Mouse (Mus musculus): ENCODE results near the gene Gypa. TPM values are rescaled to one million over a fixed set of nuclear protein-coding genes. Genes with fewer than 3 reads are reported as not detected.

The Gypa gene
- polyA plus RNA-seq (2012; rRNA removed) = 0.04 and 0.15 TPM in 2 replicates

DNA sequence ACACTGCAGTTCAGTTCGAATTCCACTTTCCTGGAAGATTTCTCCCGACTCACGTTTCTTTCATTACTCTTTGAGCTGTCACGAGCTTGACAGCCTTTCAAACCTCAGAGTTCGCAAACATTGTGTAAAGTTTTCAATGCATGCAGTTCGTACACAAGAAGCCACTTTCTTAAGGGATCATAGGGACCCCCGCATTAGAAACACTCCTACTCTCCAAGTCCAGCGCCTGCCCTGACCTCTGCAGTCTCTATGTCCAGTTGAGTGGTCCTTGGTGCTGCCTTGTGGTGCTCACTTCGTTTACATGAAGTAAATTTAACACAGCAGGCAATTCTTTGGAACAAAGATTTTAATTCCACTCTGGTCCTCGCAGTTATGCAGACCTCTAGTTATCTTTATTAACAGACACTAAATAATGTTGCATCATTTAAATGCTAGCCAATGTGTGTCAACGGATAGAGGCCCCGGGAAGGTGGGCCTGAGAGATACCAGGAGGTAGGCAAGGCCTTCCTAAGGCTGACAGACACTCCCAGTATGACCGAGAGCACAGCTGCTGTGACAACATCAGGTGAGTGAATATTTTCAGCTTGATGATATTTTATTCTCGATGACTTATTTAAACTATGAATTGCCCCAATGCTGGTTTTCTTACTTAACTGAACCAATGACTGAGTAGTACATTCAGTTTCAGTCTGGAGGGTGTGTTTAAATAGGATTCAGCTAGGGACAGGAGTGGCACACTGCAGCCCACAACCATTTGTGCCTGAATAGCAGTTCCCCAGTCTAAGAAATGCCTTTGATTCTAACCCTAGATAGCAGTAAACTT, at the start of gene Gypa:
Gene Gypa, plus strand, starts transcription at position 259 of the 823 bp plus-strand sequence.
- DNase-seq (ENCODE audit: extremely low spot score in 1 of 2, low spot score in 1 of 2) = no peak

DNA sequence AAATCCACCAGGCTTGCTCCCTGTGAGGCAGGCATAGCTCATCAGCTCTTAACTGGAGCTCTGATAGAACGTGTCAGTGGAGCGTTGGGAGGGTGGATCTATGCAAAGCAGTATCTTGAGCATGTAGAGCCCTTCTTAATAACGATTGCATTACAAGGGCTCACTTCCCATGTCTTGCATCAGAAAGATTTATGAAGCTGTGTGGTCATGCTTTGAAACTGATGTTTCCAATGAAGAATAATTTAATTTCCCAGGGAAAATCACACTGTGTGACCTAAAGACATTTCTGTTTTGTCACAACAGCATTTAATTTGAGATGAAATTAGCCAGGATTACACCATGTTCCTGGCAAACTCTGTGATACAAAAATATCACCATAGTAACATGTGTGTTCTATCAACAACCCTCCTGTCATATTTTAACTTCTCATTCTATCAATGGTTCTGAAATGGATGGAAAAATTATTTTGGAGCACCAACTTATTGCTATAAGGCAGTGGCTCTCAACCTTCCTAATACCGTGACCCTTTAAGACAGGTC, 49.0 kb upstream of the Gypa start:
- DNase-seq (ENCODE audit: extremely low spot score in 1 of 2, low spot score in 1 of 2) = no peak

DNA sequence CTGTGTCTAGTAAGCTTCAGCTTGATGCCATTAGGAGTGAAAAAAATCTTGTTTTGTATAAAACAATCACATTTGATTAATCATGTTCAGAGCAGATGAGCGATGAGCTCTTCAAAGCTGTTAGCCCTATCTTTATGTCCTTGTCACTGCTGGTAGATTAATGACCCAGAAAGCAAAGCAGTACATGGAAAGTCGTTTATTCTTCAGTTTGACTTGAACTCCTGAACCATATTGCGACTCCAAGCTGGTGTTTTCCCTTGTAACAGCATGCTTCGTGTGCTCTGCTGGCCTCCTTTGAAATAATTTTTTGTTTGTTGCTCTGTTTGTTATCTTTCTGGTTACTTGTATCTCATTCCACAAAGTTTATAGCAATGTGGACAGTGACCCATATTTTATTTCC, 46.4 kb upstream of the Gypa start:
- no peak for DNase-seq (ENCODE audit: extremely low spot score in 1 of 2, low spot score in 1 of 2)

DNA sequence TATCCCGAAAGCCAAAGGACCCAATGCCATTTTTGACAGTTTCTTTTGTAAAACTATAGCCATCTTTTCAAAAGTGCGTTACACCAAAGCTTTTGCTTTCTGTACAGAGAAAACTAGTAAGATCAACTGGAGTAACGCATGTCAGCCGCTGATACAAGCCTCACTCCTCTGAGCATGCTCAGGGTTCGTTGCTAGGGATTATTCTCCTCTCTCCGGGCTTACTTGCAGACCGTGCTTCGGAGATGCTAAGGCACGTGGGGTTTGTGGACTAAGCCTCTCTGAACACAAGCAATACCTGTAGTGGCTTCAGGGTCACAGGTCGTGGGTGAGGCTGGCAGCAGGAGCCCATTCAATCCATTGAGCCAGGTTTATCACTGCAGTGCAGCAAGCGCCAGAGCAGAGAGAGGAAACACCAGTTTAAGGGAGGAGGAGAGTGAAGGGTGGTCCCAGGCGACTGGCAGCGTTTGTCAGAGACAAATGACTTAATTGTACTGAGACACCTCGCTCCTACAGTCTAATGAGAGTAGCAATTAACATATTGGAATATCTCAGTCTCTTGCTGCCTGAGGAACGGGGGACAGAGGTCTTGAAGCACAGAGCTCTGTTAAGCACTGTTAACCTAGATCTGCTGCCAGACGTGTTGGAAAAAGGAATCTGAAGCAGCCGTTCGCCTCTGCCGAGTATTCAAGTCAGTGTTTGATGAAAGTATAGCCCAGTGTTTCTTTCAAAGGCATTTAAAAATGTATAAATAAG, 41.5 kb upstream of the Gypa start:
- no peak for DNase-seq (ENCODE audit: extremely low spot score in 1 of 2, low spot score in 1 of 2)

DNA sequence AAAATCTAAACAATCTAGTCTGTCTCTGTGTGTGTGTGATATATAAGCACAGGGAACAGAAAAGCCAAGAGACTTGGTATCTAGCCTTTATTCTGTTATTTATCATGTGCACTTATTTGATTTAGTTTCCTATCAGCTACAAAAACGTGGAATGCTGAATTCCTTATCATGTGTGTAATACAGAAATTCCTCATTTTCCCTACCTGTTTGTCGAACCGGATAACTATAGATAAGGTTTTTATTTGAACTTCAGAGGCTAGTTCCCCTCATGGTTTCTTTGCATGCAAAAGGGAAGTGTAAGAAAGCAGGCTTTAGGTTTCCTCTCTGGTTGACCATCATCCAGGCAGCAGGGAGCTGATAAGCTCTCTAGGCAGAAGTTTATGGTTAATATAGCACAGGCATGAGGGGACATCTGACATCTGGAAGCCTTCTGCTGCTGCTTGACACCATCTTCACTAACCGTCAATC, 30.1 kb upstream of the Gypa start:
- no peak for DNase-seq (ENCODE audit: extremely low spot score in 1 of 2, low spot score in 1 of 2)

GRCm38 (mm10) chr8:80474971-80475370, 18.6 kb upstream of the Gypa start:
- no peak for DNase-seq (ENCODE audit: extremely low spot score in 1 of 2, low spot score in 1 of 2)

DNA sequence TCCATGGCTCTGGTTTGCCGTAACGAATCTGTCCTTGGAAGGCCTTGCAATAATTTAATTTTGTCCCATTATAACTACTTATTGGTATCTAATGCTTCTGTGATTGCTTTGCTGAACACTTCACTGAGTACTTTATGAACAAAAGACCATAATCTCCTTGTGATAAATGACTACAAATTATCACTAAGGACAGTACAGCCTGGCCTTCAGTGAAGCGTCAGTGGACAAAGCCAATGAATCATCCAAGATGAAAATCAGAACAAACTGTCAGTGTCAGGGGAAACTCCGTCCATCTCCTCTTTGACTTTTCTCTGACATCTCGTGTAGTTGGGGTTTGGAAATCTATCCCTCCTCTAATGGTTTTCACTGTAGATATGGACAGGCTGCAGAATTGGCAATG, 15.4 kb upstream of the Gypa start:
- no peak for DNase-seq (ENCODE audit: extremely low spot score in 1 of 2, low spot score in 1 of 2)

DNA sequence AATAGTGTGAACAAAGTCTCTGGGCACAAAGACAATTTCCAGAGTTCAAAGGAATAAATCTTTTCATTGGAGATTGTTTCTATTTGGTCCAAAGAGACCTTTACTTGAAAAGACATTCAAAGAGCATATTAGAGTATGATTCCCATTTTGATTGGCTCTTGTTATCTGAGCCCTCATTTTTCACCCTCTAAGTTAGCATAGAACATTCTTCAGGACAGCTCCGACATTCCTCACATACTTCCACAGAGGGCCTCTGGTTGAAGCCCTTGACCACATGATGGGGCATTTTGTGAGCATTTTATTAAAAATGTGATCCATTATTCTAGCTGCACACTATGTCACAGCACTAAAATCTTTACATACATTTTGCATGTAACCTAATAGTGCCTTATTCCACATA, 14.5 kb upstream of the Gypa start:
- DNase-seq (ENCODE audit: extremely low spot score in 1 of 2, low spot score in 1 of 2) = no peak

DNA sequence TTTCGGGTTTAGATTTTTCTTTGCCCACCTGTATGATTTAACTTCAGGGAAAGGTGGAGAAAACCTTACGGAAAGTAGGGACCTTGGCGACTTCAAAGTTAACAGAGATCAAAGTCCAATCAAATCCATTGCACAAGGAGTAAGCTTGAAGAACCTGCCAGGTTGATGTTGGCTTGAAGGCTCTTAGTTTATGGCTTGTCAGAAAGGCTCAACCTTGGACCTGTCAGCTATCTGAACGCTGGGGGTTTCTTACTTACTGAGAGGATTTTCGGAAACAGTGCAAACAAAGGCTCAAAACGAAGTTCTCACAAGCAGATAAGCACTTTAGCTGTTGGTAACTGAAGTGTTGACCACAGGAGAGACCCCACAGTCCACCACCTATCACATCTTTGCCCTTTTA, 11.4 kb upstream of the Gypa start:
- no peak for DNase-seq (ENCODE audit: extremely low spot score in 1 of 2, low spot score in 1 of 2)

DNA sequence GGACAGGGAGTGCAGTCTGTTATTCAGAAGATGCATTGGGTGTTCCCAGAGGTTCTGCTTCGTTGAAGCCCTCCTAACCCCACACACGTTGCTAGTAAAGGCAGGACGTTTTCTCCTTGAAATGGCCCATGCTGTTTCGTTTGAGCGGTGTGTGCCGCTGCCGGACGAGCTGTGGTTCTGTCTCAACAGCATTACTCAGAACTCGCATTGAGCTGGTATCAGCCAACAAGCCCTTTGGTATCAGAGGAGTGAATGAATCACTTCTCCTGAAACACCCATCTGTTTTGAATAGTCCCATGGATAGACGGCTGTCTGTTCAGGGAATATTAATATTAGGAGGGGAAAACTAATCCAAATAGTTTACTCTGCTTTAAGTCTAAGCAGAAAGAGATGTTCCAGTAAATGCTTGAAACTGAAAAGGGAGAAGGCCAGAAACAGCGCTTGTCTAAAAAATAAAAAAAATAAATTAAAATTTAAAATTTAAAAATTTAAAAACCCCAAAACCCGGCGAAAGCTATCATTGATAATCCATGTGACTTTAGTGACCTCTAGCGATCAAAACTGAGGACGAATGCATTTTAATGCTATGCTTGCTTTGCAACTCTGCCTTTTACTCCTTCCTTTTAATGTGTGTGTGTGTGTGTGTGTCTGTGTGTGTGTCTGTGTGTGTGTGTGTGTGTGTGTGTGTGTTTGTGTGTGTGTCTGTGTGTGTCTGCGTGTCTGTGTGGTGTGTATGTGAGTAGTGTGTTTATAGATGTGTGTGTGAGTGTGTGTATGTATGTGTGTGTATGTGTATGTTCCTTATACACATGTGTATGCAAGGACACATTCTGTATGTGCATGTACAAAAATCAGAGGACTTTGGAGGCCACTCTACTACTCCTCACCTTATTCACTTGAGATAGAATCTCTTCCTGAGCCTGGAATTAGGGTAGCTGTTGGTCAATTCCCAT, 10.5 kb upstream of the Gypa start:
- peak in 1 of 2 experiments; percentile 75 for DNase-seq (ENCODE audit: extremely low spot score in 1 of 2, low spot score in 1 of 2)

DNA sequence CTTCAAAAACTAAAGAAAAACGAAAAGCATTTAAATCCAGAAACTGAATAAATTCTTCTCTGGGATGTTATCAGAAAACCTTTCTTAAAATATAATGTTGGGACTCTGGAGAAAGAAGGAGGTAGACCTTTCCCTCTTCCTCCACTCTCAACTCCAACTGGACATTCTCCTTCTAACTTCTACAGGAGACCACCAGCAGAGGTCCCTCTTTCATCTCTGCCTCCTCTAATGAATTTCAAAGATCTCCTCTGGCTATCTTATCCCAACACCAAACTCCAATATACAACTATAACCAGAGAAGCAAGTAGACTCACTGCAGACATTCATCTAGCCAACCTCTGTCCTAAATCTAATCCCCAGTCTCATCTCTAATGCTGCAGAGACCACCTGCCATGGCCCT, 2.0 kb upstream of the Gypa start:
- no peak for DNase-seq (ENCODE audit: extremely low spot score in 1 of 2, low spot score in 1 of 2)

DNA sequence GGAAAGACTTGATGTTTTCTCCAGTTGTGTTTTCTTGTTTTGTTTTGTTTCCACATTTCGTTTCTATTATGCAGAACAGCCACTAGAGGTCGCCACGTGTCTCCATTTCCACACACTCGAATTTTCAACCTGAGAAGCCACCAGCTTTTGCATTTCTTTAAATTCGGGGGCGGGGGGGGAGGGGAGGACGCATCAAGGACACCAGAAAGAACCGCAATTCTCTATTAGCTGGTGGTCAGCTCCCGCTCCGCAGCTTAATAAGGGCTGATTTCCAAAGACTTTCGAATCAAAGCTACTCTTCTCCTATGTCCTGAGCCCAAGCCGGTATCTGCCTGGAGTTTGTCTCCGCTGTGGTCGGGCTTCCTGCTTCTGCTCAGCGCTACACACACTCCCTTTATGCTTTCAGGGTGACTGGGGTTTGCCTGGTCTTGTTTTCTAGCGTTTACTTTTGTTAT, 567 bp upstream of the Gypa start:
- DNase-seq (ENCODE audit: extremely low spot score in 1 of 2, low spot score in 1 of 2) = peak in 1 of 2 experiments; percentile 55

DNA sequence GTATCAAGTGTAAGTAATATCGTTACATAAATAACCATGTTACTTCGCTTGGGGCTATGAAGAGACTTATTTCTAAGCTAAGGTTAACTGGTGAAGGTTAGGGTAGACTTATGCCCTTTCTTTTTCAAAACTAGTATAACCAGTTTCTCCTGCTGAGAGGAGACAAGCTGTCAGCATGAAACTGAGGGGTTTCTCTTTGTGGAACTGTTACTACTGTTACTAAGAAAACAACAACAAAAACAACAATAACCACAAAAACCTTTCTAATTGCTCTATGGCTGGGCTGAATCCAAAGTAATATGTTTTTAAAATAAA, 722 bp downstream of the Gypa start:
- DNase-seq (ENCODE audit: extremely low spot score in 1 of 2, low spot score in 1 of 2) = no peak

- no peak for DNase-seq (ENCODE audit: extremely low spot score in 1 of 2, low spot score in 1 of 2)
Observed at GRCm38 (mm10) chr8:80494819-80495218, 1.2 kb downstream of the Gypa start.

- DNase-seq (ENCODE audit: extremely low spot score in 1 of 2, low spot score in 1 of 2) = no peak
Observed at GRCm38 (mm10) chr8:80495527-80495926, 1.9 kb downstream of the Gypa start.

DNA sequence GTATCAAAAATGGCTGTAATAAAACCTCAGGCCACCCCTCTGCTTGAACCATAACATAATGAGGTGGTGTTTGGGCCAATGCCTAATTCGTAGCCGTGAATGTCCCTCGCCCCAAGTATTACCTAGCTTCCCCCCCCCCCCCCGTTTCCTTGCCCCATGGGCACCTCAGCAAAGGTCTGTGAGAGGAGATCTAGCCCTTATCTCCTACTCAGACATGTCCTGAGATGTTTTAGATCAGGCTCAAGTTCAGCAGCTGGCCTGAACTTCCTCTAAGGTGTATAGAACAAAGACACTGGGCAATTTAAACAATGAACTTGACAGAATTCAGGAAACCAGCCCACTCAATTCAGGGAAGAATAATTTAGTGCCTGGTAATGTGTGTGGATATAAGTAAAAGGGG, 3.7 kb downstream of the Gypa start:
- no peak for DNase-seq (ENCODE audit: extremely low spot score in 1 of 2, low spot score in 1 of 2)

DNA sequence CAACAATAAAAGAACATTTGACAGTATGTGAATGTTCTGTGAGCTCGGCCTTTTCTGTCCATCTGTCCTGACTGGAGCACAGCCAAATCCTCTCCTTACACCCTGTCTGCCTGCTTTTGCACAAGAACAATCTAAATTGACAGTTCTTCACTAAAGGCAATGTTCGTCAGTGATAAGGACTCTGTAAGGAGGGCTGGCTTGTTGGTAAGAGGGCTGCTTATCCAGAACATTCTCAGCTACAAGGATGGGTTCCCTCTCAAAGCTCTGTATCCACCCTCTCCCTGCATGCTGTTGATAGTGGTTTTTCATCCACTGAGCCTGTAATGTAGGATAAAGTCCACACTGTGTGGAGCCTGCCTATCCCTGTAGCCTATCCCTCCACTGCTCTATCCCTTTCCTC, 6.7 kb downstream of the Gypa start:
- DNase-seq (ENCODE audit: extremely low spot score in 1 of 2, low spot score in 1 of 2) = no peak

DNA sequence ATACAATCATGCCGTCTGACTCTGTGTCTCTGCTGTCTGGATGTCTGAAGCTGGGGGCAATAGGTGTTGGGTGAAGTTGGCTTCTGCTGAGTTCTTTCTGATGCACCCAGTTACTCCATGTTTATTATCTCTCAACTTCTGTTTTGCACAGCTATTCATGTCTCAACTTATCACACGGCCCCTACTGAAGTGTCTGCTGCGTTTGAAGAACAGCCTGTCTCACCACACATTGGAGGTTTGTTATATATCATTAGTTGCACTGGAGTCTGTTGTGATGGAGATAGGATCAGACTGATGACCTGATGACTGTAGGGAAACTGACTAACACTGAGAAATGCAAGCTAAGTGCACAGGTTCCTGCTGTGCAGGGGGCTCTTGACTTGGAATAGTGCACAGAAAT, 7.2 kb downstream of the Gypa start:
- no peak for DNase-seq (ENCODE audit: extremely low spot score in 1 of 2, low spot score in 1 of 2)

DNA sequence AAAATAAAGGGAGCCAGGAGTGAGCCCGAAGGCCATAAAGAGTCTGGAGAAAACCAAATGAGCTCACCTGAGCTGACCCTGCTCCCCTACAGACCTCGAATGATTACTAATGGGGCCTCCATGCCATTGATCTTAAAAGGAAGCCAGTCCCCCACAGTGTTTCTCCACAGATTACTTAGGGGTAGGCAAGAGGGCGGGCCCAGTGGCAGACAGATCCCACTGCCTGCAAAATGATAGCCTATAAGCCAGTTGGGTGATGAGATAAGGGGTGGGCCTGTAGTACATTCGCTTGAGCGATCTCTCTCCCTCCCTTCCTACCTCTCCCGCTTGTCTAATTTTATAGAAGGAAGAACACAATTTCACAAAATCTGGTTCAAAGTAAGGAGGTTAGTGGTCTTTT, 7.7 kb downstream of the Gypa start:
- no peak for DNase-seq (ENCODE audit: extremely low spot score in 1 of 2, low spot score in 1 of 2)
